Mouse (Mus musculus) small intestine, adult 2 months (tissue): Measurements from ENCODE around the gene Efs. TPM values are rescaled to one million over a fixed set of nuclear protein-coding genes. Genes with fewer than 3 reads are reported as not detected.

ENCODE experiments used
- H3K27ac ChIP-seq: fragments of 200-500 bp; 2 replicates; pipeline ENCODE4 v1.5.1; 2012; ENCODE audit warnings: low read depth, low read length, control low read depth, inconsistent platforms; ENCODE audit not compliant: insufficient read depth
- H3K27me3 ChIP-seq: fragments of 200-500 bp; 2 replicates; pipeline ENCODE4 v1.6.1; 2012; ENCODE audit warnings: mild to moderate bottlenecking, moderate library complexity, low read length, inconsistent platforms; ENCODE audit not compliant: control insufficient read depth, insufficient read depth
- H3K36me3 ChIP-seq: fragments of 200-500 bp; 2 replicates; pipeline ENCODE4 v1.6.1; 2012; ENCODE audit warnings: mild to moderate bottlenecking, low read length, control low read depth, inconsistent platforms; ENCODE audit not compliant: control insufficient read depth, insufficient read depth
- H3K4me1 ChIP-seq: fragments of 200-500 bp; 2 replicates; pipeline ENCODE4 v1.6.1; 2012; ENCODE audit warnings: low read length, inconsistent platforms, mixed read lengths; ENCODE audit not compliant: control insufficient read depth, insufficient read depth, insufficient read length
- H3K4me3 ChIP-seq: fragments of 200-500 bp; 2 replicates; pipeline ENCODE4 v1.5.1; 2012; ENCODE audit warnings: low read depth, mild to moderate bottlenecking, control low read depth, inconsistent platforms, low read length, moderate library complexity
- CTCF ChIP-seq: fragments of 200-500 bp; IDR thresholded peaks from 2 replicates; pipeline ENCODE4 v1.5.1; 2012; ENCODE audit warnings: low read depth, mild to moderate bottlenecking, control low read depth, inconsistent platforms, low read length, moderate library complexity, mixed read lengths; ENCODE audit not compliant: insufficient replicate concordance, insufficient read length; ENCODE audit errors: extremely low read depth
- POLR2A ChIP-seq: fragments of 200-500 bp; IDR thresholded peaks from 2 replicates; pipeline ENCODE4 v1.6.1; 2012; ENCODE audit warnings: low read depth, mild to moderate bottlenecking, control low read depth, inconsistent platforms, low read length, moderate library complexity
- WGBS: fragments of 180-500 bp; shearing (Covaris S2); methylation state at CpG from one replicate; pipeline ENCODE4 v1.1.7; 2018; 5-methylcytosine and 5-hydroxymethylcytosine counted together
- polyA plus RNA-seq: library from polyadenylated mRNA; depleted of rRNA; stranded (reverse); fragments of >200 nt; gene quantifications from 2 replicates; pipeline ENCODE4 v1.2.3, GENCODE M21; 2012

Gene Efs
- polyA plus RNA-seq, 1 experiment, result 5.7 TPM

- 26% methylated on average over 7 of the region's 7 CpGs for WGBS
- TF ChIP-seq CTCF (no peak), POLR2A (no peak)
- Histone ChIP-seq H3K4me1 (peaks cover 8% of the 10 kb centered on the region; the same call in 1 of the 2 replicates), H3K4me3 (peak overlapping the region; percentile 57), H3K36me3 (no peaks in the 10 kb centered on the region), H3K27me3 (peaks cover 25% of the 10 kb centered on the region), H3K27ac (peak overlapping the region; percentile 49; the same call in 1 of the 2 replicates)
Measured at GRCm38 (mm10) chr14:54924641-54925348, 1.1 kb downstream of the Efs start.

- no peak overlapping the region for H3K4me3 ChIP-seq
- TF ChIP-seq CTCF (no peak), POLR2A (no peak)
- H3K4me1 ChIP-seq, result no peaks in the 10 kb centered on the region
- no peaks in the 10 kb centered on the region for H3K36me3 ChIP-seq
- no peaks in the 10 kb centered on the region for H3K27me3 ChIP-seq
- H3K27ac ChIP-seq, result no peak overlapping the region
- WGBS, result 76% methylated on average over 16 of the region's 16 CpGs
Measured at GRCm38 (mm10) chr14:54920076-54920685, 5.7 kb downstream of the Efs start.

GRCm38 (mm10) chr14:54913343-54913742 lies 12.6 kb downstream of the Efs start:
- Histone ChIP-seq H3K4me1 (peaks cover 6% of the 10 kb centered on the region), H3K27me3 (peaks cover 15% of the 10 kb centered on the region), H3K36me3 (no peaks in the 10 kb centered on the region), H3K4me3 (peak overlapping the region; percentile 72), H3K27ac (no peak overlapping the region)
- WGBS, result 23% methylated on average over 10 of the region's 10 CpGs
- TF ChIP-seq CTCF (no peak), POLR2A (no peak)

- Histone ChIP-seq H3K36me3 (no peaks in the 10 kb centered on the region), H3K27me3 (peaks cover 15% of the 10 kb centered on the region), H3K4me3 (peak within 1 kb of the TSS; percentile 72), H3K27ac (no peak within 1 kb of the TSS), H3K4me1 (peaks cover 6% of the 10 kb centered on the region)
- TF ChIP-seq POLR2A (peak; percentile 39; the same call in 1 of the 2 replicates), CTCF (no peak)
- WGBS, result under 1% methylated on average over 28 of the region's 28 CpGs
Measured at GRCm38 (mm10) chr14:54912886-54913285, 13.0 kb downstream of the Efs start, which contains the start of gene Slc22a17. Gene Slc22a17 (minus strand): TSS chr14:54913132.

GRCm38 (mm10) chr14:54912109-54912850 lies 13.6 kb downstream of the Efs start:
- H3K4me3 ChIP-seq, result peak overlapping the region; percentile 72
- whole genome bisulfite sequencing, result 5% methylated on average over 69 of the region's 69 CpGs
- H3K4me1 ChIP-seq, result peaks cover 6% of the 10 kb centered on the region
- no peak for TF ChIP-seq CTCF
- no peak for TF ChIP-seq POLR2A
- H3K27me3 ChIP-seq, result peaks cover 15% of the 10 kb centered on the region
- H3K27ac ChIP-seq, result no peak overlapping the region
- no peaks in the 10 kb centered on the region for H3K36me3 ChIP-seq

- Histone ChIP-seq H3K36me3 (no peaks in the 10 kb centered on the region), H3K4me3 (no peak overlapping the region), H3K27me3 (peaks cover 15% of the 10 kb centered on the region), H3K27ac (no peak overlapping the region), H3K4me1 (peaks cover 6% of the 10 kb centered on the region)
- TF ChIP-seq POLR2A, result no peak
- TF ChIP-seq CTCF, result no peak
- 83% methylated on average over 7 of the region's 7 CpGs for WGBS
Measured at GRCm38 (mm10) chr14:54908682-54909081, 17.2 kb downstream of the Efs start.

GRCm38 (mm10) chr14:54903641-54904040 lies 22.3 kb downstream of the Efs start:
- whole genome bisulfite sequencing, result 91% methylated on average over 4 of the region's 4 CpGs
- H3K27ac ChIP-seq, result no peak overlapping the region
- TF ChIP-seq POLR2A (no peak), CTCF (no peak)
- no peaks in the 10 kb centered on the region for H3K27me3 ChIP-seq
- H3K36me3 ChIP-seq, result no peaks in the 10 kb centered on the region; the same call in 1 of the 2 replicates
- no peak overlapping the region for H3K4me3 ChIP-seq
- H3K4me1 ChIP-seq, result no peaks in the 10 kb centered on the region; the same call in 1 of the 2 replicates
